Mouse (Mus musculus) brain, embryonic 18.5 days (tissue): ENCODE measurements around the gene Hnrnpf.
A peak's percentile ranks its signal among the peaks of the same experiment; 100 is the strongest.
"Not testable (repeated sequence)": the region's sequence is repeated elsewhere in the genome, so short reads cannot be mapped to it uniquely, and the experiment has no call there.

Source experiments
- DNase-seq: peaks from one replicate; pipeline ENCODE4 v3.0.0-alpha.2; 2012; ENCODE audit warnings: low read depth, low spot score

Hnrnpf gene

DNA sequence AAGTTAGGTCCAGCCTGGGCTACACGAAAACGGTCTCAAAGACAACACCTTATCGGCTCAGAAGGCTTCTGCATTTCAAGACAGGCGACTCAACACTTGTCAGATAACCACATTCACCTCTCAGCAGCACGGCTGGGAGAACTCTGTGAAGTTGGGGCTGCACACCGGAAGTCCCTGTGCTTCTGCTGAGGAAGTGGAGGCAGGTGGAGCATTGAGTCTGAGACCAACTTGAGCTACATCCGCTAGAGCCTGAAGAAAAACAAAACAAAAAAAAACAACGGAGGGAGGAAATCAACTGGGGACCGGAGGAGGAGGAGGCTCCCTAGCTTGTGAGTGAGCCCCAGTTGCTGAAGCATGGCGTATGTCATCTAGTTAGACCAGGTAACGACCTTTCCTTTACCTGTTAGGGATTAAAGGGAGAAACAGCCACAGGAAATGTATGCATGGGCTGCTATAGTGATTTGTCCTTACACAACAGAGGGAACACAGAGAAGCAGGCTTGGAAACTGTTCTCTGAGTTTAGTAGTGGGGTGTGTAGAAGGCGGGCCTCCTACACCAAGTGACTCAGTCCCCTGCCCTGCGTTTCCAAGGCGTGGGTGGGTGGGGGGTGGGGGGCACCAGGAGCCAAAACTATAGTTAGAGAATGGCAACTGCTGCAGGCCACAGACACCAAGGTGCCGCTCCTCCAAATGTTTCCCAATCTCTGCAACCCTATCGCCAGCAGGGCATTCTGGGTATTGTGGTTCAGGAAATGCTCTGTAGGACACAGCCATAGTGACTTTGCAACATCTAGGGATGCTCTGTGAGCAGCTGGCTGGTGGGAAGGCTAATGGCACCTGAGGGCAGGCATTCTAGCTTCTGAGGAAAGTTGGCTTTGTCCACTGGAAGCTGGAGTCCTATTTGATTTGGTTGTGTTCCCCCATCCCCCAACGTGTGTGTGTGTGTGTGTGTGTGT is at the start of gene Hnrnpf:
TSS of gene Hnrnpf (plus strand) at position 199 of the 955 bp plus-strand sequence.
- no peak for DNase-seq

DNA sequence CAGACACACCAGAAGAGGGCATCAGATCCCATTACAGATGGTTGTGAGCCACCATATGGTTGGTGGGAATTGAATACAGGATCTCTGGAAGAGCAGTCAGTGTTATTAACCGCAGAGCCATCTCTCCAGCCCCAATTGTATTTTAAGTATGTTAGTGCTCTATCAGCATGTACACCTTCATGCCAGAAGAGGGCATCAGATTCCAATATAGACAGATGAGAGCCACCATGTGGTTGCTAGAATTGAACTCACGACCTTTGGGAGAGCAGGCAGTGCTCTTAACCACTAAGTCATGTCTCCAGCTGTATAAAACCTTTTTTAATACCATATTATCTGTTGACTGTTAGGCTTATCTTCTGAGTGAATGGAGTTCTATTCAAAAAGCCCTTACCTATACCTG is 48.4 kb upstream of the Hnrnpf start:
- DNase-seq, result no peak

DNA sequence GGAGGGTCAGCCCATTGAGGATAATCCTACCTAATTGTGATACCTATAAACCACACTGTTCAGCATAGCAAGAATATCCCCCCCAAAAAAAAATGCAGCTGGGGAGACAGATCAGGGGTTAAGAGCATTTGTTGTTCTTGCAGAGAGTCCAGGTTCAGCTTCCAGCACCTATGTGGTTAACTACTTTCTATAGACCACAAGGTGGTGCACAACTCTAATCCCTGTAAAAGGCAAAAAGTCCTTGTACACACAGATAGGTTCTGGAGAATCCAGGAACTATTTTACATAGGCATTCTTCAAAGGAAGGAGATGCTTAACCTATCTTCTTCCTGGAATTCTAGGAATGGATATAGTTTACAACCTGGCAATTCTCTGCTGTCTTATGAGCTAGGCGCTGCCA is 42.1 kb upstream of the Hnrnpf start:
- no peak for DNase-seq

DNA sequence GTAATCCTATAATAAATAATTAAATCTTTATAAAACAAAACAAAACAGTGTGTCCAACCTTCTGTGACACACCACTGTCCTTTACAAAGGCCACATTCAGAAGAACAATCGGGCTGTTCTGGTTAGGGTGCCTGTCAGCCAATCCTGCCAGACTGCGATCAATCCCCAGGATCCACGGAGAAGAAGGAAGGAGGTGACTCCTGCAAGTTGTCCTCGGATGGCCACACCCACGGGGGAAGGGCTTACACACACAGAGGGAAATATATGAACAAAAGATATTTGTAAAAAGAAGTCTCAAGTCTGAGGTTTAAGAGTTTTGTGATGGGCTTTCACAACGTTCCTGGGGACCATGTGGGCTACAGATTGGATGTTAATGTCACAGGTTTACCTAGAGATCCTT is 38.3 kb upstream of the Hnrnpf start, which contains the start of gene Zfp239:
TSS of gene Zfp239 (plus strand) at position 253 of the 400 bp plus-strand sequence.
- DNase-seq, result no peak

DNA sequence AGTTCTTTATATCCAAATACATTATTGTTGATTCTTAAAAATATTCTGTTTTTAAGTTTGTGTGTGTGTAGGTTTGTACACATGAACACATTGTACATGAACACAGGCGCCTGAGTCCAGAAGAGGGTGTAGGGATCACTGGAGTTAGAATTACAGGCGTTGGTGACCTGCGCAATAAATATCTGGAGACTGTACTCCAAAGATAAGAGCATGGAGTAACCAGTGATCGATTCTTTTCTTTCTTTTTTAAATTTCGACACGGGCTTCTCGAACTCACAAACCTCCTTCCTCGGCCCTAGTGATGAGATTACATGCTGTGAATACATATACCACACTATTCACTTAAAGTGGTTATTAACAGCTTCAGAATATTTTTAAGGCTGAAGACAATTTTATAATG is 37.7 kb upstream of the Hnrnpf start:
- no peak for DNase-seq

DNA sequence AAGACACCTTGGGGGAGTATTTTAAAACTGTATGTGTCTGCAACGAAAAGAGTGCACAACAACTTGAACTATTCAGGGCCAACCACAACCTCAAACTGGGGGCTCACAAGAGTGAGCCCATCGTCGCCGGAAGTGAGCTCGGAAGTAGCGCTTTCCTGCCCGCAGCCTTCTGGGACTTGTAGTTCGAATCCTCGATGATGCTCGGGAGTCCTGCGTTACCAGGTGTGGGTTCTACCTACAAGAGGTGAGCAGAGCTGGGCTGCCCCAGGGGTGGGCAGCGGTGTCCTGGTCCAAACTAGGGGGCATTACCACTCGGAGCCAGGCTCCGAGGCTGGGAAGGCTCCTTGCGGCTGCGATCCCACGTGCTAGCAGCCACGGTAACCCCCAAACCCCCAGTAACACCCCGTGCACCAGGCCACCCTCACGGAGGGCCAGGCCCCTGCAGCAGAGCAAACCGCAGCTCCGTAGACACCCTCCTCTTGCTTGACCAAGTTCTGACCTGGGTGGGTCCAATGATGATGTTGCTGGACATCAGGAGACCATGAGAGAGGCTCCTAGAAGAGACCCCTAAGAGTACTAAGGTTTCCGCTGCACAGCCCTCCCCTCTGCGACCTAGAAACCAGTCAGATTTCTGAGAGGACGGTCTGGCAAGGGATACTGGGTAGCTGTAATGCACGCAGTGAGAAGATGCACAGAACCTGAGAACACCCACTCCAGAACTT is 37.1 kb upstream of the Hnrnpf start:
- DNase-seq, result peak; percentile 46

DNA sequence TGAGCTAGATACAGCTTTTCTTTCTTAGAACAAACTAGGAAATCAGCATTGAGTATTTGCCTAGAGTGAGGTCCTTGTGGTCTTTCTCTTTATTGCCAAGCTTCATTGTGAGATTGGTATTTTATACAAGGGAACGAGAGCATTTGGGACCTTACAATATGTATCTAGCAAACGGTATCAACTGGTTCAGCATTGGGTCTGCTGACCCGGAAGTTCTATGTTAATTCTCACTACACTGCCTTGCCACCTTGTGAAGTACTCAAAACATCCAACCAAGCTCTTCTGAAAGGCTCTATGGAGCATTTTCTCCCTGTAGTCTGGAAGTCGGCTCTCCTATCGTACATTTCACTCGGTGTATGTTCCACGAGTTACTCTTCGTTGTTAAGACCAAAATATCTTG is 36.4 kb upstream of the Hnrnpf start:
- DNase-seq, result no peak

DNA sequence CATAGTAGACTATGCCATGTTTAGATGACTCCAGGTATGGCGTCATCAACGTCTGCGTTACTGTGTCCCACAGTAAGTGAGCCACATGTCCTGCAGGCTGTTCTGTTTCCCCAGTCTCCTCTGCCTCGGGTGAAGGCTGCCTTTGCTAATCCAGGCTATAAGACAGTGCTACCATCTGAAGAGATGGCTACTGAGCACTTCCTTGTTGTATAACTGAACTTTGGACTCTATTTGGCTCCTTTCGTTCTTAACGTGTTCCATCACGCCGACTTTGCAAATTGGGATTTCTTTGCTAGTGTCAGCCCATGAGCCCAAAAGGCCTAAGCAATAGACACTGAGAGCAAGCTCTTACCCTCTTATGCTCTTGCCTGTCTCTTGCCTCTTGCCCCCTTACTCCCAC is 31.9 kb upstream of the Hnrnpf start:
- no peak for DNase-seq

DNA sequence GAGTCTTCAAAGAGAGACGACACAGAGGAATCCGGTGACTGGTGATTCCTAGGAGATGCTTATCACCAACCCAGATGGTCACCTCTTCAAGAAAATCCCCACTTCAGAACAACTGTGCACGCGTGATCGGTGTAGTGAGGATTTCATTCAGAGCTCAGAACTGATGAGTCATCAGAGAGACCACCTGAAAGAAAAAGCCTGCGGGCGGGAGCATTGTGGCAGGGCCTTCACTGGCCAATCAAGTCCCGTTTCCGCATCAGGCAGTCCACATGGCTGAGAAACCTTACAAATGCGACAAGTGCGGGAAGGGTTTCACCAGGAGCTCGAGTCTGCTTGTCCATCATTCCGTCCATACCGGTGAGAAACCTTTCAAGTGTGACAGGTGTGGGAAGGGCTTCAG is 29.1 kb upstream of the Hnrnpf start:
- DNase-seq, result no peak

DNA sequence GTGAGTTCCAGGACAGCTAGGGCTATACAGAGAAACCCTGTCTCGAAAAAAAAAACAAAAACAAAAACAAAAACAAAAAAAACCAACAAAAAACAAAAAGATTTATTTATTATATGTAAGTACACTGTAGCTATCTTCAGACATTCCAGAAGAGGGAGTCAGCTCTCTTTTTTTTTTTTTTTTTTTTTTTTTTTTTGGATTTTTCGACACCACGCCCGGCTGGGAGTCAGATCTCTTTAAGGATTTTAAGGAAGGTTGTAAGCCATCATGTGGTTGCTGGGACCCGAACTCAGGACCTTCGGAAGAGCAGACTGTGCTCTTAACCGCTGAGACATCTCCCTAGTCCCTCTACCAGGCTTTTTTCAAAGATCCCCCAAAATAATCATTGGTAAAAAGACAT is 26.7 kb upstream of the Hnrnpf start:
- DNase-seq, result not testable (repeated sequence)

DNA sequence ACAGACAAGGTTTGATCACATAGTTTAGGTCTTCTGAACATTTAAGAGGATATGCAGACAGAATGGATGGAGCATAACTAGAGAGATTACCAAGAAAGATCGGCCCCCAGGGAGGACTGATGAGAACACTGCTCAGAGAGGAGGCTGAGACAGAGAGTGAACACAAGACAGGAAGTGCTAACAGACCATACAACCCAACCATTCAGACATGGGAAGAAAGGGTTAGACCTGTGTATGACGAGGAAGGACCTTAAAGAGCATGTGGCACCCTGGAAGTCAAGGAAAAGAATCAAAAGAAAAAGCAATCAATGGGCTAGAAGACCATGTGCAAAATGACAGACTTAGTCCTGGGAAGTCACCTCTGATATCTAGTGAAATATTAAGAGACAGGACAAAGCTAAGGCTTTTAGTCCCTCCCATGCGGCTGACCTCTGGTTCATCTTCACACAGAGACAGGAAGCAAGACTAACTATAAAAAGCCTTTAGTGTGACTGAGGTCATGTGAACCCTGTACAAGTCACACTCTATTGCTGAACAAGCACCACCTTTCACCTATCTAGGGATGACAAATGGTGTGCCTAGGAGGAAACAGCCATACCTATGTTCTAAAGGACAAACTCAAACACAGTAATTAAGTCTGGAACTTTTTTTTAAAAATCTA is 25.4 kb upstream of the Hnrnpf start:
- DNase-seq, result no peak

DNA sequence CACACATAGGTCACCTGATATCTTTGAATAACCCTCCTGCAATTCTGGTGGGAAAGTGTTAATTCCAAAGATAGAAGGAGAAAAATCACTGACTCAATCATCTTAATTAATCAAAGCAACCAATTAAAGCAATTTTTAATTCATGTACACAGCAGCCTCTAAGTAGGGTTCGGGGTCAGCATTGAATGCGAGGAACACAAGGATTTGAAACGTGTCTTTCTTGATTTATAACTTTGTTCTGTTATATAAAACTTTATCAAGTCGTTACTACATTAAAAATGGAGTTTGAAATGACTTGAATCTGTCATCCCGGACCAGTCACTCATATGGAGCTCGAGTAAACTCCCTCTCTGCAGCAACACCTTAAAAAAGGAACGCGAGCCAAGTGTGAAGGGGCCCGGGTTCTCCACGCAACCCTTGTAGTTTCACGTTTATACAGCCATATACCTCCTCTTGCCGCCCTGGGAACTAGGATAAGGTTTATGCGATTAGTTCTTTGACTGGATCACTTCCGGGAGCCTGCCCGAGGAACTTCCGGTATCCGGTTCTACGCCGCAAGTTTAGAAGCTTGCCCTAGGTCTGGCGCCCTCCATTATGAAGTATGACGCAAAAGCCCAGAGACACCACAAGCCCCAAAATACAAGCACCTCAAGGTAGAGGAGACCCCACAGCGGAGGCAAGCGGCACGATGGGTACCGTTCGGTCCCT is 21.3 kb upstream of the Hnrnpf start:
- peak; percentile 85 for DNase-seq

DNA sequence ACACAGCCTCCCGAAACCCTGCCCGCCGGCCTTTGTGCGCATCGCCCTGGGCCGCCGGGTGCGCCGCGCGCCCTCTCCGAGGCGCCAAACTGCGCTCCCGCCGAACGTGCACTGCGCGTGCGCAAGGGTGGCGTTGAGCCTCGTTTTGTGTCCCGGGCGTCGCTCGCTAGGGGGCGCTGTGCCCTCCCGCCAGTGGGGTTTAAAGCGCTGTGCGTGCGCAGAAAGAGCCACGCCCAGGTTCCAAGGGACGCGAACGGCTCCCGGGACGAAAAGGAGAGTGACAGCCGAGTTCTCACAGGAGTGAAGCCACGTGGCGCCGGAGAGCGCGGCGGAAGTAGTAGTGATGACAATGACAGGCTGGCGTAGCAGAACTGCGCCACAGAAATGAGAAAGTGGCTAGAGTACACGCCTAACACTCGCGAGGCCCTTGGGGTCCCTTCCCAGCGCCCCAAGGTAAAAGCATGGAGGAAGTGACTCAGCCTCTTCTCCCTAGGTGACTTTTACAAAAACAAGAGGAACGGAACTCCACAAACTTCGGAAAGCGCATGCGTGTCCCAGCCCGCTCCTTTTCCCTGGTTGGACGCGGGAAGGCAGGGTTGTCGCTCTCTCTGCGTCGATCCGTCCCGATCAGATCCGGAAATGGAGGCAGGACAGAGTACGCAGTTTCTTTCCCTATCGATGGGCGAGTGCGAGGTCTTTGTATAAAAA is 20.6 kb upstream of the Hnrnpf start:
- peak; percentile 95 for DNase-seq

DNA sequence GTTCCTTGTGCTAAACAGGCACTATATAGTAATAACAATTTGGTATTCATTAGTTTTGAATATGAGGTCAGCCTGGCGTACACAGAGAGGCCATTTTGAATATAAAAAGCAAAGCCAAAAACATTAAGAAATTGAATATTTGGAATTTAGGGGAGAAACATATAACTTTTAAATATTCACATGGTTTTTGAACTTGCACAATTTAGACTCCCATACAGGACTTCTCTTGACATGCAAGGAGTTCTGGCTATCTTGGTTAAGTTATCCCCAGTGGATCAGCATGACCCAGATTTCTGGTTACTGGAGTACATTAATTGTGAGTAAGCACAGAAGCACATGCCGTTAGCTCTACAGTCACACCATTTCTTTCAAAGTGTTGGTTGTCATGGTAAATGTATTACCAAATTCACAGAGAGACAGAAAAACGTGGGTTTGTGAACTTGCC is 19.7 kb upstream of the Hnrnpf start:
- DNase-seq, result no peak

DNA sequence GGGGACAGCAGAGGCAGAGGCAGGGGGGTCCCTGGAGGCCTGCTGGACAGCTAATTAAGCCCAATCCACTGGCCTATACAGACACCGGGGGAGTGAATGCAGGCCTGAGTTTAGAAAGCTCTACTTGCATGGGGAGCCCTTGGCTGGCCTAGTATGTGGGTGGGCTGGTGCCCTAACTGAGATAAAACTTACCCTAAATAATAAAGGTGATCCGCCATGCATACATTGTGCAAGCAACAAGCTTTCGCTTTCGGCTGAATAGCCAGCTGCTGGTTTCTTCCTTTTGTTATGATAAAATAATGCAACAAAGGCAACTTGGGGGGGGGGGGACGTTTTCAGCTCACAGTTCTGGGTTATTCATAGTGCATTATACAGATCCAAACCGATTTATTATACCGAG is 18.9 kb upstream of the Hnrnpf start:
- DNase-seq, result no peak

DNA sequence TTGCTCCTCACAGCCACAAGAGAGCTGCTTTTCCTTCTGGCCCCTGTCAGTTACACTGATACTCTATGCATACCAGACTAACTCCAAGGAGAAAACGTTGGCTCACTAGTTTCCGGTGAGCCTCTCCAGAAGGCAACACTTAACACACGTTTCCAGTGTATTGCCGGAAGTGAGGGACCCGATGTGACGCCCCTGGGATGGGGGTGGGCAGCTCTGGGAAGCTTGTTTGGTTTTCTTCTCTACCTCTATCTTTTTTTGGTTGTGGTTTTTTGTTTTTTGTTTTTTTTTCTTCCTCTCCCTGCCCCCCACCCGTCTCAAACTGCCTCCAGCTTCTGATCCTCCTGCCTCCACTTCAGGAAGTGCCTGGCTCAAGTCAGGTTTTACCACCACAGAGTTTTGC is 18.1 kb upstream of the Hnrnpf start:
- DNase-seq, result no peak

DNA sequence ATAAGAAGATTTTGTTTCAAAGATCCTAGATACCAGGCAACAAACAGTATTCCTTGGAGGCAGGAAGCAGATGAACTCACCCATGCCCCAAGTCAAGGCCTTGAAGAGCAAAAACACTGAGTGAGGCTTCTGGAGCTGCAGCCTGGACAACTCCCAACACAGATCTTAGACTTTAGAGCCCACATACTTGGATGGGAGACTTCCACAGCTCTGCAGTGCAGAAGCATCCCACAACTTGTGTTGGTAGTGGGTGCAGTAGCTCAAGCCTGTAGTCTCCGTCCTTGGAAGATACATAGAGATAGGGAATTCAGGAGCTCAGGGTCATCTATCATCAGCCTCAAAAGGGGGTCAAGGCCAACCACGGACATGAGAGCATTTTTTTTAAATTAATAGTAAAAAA is 14.2 kb upstream of the Hnrnpf start:
- no peak for DNase-seq

DNA sequence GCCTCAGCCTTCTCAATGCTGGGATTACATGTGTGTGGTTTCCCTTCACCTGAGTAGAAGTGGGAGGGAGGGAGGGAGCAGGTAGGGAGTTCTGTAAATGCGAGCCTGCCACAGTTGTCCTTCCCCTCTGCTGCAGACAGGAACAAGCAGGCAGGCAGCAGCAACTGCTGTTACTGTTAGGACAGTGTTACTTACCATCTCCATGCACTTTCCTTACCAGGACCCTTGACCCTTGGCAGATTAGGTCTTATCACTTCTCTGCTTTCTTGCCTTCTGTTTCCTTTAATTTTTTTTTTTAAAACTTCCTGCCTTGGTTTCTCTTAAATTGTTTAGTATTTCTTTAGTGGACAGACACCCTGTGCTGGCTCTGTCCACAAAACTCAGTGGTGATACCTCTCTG is 12.1 kb upstream of the Hnrnpf start:
- DNase-seq, result no peak

DNA sequence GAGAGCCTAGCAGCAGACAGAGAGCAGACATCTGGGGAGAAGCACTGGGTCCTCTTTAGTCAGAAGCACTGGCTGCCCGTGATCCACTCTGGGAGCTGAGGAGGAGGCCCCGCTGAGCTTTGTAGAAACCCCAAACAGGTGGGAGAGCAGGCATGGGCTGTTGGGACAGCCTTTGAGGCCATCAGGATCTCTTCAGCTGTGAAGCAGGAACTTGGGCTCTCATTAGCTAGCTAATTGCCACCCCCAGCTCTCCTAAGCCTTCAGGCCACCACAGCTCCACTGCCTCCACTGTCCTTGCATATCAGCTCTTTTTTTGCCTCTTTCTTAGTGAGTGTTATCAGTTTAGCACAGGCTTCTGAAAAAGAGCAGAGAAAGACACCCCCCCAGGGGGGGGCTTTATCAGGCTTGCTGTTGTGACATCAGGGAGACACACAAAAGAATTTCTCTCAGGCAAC is 11.5 kb upstream of the Hnrnpf start:
- no peak for DNase-seq

DNA sequence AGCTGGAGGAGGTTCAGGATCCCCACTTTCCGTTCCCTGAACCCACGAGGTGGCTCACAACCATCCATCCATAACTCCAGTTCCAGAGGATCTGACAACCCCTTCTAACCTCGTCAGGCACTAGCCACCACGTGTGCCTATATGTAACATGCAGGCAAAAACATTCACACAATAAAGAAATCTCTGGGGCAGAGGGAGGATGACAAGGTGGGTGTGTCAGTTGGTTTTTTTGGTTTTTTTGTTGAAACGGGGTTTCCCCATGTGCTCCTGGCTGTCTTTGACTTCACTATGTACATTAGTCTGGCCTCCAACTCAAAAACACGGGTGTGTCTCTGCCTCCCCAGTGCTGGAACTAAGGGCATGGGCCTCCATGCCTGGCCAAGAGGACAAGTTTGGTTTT is 9.9 kb upstream of the Hnrnpf start:
- no peak for DNase-seq
